Mouse (Mus musculus) stomach, embryonic 16.5 days (tissue): Measurements from ENCODE around the gene Gm10717. TPM values are rescaled to one million over a fixed set of nuclear protein-coding genes. Genes with fewer than 3 reads are reported as not detected.
"Not testable (repeated sequence)": the region's sequence is repeated elsewhere in the genome, so short reads cannot be mapped to it uniquely, and the experiment has no call there.

ENCODE experiments used
- ATAC-seq: fragments of 200-750 bp; cut with Nextera tagmentation; 2 replicates; pipeline ENCODE4 v1.8.0; 2017; ENCODE audit warnings: moderate number of reproducible peaks, moderate TSS enrichment; ENCODE audit not compliant: insufficient read depth, low FRiP score
- H3K27ac ChIP-seq: fragments of 300-500 bp; sonication (generic); 2 replicates; pipeline ENCODE4 v1.5.1; 2014; ENCODE audit warnings: low read length
- H3K27me3 ChIP-seq: fragments of 300-500 bp; sonication (generic); 2 replicates; pipeline ENCODE4 v1.6.1; 2014; ENCODE audit warnings: low read length, control low read depth, mixed read lengths; ENCODE audit not compliant: control insufficient read depth, insufficient read depth
- H3K36me3 ChIP-seq: fragments of 300-500 bp; sonication (generic); 2 replicates; pipeline ENCODE4 v1.6.1; 2014; ENCODE audit warnings: low read length; ENCODE audit not compliant: control insufficient read depth, insufficient read depth
- H3K4me1 ChIP-seq: fragments of 300-500 bp; sonication (generic); 2 replicates; pipeline ENCODE4 v1.6.1; 2014; ENCODE audit warnings: low read length, control low read depth, mixed read lengths; ENCODE audit not compliant: control insufficient read depth, insufficient read depth
- H3K4me2 ChIP-seq: fragments of 300-500 bp; sonication (generic); 2 replicates; pipeline ENCODE4 v1.6.1; 2014; ENCODE audit warnings: low read depth, low read length, mixed read lengths
- H3K4me3 ChIP-seq: fragments of 300-500 bp; sonication (generic); replicated peaks from 2 replicates; pipeline ENCODE4 v1.5.1; 2014; ENCODE audit warnings: mild to moderate bottlenecking, low read length
- H3K9ac ChIP-seq: fragments of 300-500 bp; sonication (generic); 2 replicates; pipeline ENCODE4 v1.6.1; 2014; ENCODE audit warnings: low read length
- H3K9me3 ChIP-seq: fragments of 300-500 bp; sonication (generic); replicated peaks from 2 replicates; pipeline ENCODE4 v1.6.1; 2016; ENCODE audit warnings: low read length, control low read depth; ENCODE audit not compliant: control insufficient read depth
- WGBS: fragments of 180-500 bp; shearing (Covaris S2); extraction: QIAGEN DNeasy Blood & Tissue Kit; methylation state at CpG from one replicate; pipeline ENCODE4 v1.1.7; 2014; 5-methylcytosine and 5-hydroxymethylcytosine counted together
- polyA plus RNA-seq: library from polyadenylated mRNA; unstranded; fragments of >200 nt; fragmentation: Nextera tagmentation; extraction: Ambion mirVana; gene quantifications from 2 replicates; pipeline ENCODE4 v1.2.1, GENCODE M21; 2015

Gm10717 gene
- polyA plus RNA-seq, 1 experiment from 2014 or later: not detected

DNA sequence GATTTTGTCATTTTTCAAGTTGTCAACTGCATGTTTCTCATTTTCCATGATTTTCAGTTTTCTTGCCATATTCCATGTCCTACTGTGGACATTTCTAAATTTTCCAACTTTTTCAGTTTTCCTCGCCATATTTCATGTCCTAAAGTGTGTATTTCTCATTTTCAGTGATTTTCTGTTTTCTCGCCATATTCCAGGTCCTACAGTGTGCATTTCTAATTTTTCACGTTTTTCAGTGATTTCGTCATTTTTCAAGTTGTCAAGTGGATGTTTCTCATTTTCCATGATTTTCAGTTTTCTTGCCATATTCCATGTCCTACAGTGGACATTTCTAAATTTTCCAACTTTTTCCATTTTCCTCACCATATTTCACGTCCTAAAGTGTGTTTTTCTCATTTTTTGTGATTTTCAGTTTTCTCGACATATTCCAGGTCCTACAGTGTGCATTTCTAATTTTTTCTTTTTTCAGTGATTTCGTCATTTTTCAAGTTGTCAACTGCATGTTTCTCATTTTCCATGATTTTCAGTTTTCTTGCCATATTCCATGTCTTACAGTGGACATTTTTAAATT, 13.1 kb upstream of the Gm10717 start:
- not testable (repeated sequence) for H3K4me2 ChIP-seq, H3K27me3 ChIP-seq, H3K27ac ChIP-seq, H3K4me1 ChIP-seq, H3K36me3 ChIP-seq, H3K9ac ChIP-seq, H3K9me3 ChIP-seq, H3K4me3 ChIP-seq, ATAC-seq
- WGBS: 79% methylated on average over 2 of the region's 7 CpGs

GRCm38 (mm10) chr9:3012733-3013279, 12.4 kb upstream of the Gm10717 start, which contains the start of gene Gm10721:
Gm10721 (plus strand) TSS chr9:3013140.
- peak; percentile 49 for ATAC-seq
- not testable (repeated sequence) for H3K9ac ChIP-seq, H3K9me3 ChIP-seq, H3K36me3 ChIP-seq, H3K4me1 ChIP-seq, H3K4me3 ChIP-seq, H3K4me2 ChIP-seq, H3K27me3 ChIP-seq, H3K27ac ChIP-seq
- WGBS: no CpG with 5 or more reads among the region's 11 CpGs

- H3K27me3 ChIP-seq, H3K27ac ChIP-seq, H3K4me3 ChIP-seq, H3K9ac ChIP-seq, H3K4me2 ChIP-seq, H3K36me3 ChIP-seq, H3K9me3 ChIP-seq, ATAC-seq, H3K4me1 ChIP-seq: not testable (repeated sequence)
- 58% methylated on average over 4 of the region's 9 CpGs for WGBS
Measured at GRCm38 (mm10) chr9:3015354-3015753, 9.9 kb upstream of the Gm10717 start, which contains the start of gene Gm10720. Gm10720 (plus strand) TSS chr9:3015654.

GRCm38 (mm10) chr9:3015896-3016295, 9.3 kb upstream of the Gm10717 start:
- not testable (repeated sequence) for H3K4me2 ChIP-seq, ATAC-seq, H3K36me3 ChIP-seq, H3K4me3 ChIP-seq, H3K27ac ChIP-seq, H3K9me3 ChIP-seq, H3K4me1 ChIP-seq, H3K27me3 ChIP-seq, H3K9ac ChIP-seq
- 77% methylated on average over 4 of the region's 6 CpGs for WGBS

GRCm38 (mm10) chr9:3017108-3017507, 8.1 kb upstream of the Gm10717 start, which contains the start of gene Gm10719:
Gm10719 (plus strand) TSS chr9:3017408.
- H3K27ac ChIP-seq, H3K27me3 ChIP-seq, H3K4me3 ChIP-seq, H3K9me3 ChIP-seq, H3K9ac ChIP-seq, H3K36me3 ChIP-seq, H3K4me1 ChIP-seq, H3K4me2 ChIP-seq, ATAC-seq: not testable (repeated sequence)
- no CpG with 5 or more reads among the region's 9 CpGs for WGBS

DNA sequence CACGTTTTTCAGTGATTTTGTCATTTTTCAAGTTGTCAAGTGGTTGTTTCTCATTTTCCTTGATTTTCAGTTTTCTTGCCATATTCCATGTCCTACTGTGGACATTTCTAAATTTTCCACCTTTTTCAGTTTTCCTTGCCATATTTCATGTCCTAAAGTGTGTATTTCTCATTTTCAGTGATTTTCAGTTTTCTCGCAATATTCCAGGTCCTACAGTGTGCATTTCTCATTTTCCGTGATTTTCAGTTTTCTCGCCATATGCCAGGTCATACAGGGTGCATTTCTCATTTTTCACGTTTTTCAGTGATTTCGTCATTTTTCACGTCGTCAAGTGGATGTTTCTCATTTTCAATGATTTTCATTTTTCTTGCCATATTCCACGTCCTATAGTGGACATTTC, 6.3 kb upstream of the Gm10717 start:
- not testable (repeated sequence) for H3K9ac ChIP-seq, H3K4me1 ChIP-seq, ATAC-seq, H3K27me3 ChIP-seq, H3K4me2 ChIP-seq, H3K9me3 ChIP-seq, H3K36me3 ChIP-seq, H3K4me3 ChIP-seq, H3K27ac ChIP-seq
- WGBS: 72% methylated on average over 9 of the region's 9 CpGs

DNA sequence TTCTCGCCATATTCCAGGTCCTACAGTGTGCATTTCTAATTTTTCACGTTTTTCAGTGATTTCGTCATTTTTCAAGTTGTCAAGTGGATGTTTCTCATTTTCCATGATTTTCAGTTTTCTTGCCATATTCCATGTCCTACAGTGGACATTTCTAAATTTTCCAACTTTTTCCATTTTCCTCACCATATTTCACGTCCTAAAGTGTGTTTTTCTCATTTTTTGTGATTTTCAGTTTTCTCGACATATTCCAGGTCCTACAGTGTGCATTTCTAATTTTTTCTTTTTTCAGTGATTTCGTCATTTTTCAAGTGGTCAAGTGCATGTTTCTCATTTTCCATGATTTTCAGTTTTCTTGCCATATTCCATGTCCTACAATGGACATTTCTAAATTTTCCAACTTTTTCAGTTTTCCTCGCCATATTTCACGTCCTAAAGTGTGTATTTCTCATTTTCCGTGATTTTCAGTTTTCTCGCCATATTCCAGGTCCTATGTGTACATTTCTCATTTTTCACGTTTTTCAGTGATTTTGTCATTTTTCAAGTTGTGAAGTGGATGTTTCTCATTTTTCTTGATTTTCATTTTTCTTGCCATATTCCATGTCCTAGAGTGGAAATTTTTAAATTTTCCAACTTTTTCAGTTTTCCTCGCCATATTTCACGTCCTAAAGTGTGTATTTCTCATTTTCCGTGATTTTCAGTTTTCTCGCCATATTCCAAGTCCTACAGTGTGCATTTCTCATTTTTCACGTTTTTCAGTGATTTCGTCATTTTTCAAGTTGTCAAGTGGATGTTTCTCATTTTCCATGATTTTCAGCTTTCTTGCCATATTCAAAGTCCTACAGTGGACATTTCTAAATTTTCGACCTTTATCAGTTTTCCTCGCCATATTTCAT, 5.1 kb upstream of the Gm10717 start:
- H3K4me1 ChIP-seq, H3K27me3 ChIP-seq, H3K9ac ChIP-seq, H3K27ac ChIP-seq, H3K4me2 ChIP-seq, H3K4me3 ChIP-seq, H3K36me3 ChIP-seq, H3K9me3 ChIP-seq: not testable (repeated sequence)
- WGBS: 76% methylated on average over 11 of the region's 19 CpGs
- peak; percentile 56 for ATAC-seq

- not testable (repeated sequence) for H3K27ac ChIP-seq, H3K9me3 ChIP-seq, H3K4me1 ChIP-seq, H3K9ac ChIP-seq, H3K4me3 ChIP-seq, H3K27me3 ChIP-seq, H3K36me3 ChIP-seq, H3K4me2 ChIP-seq, ATAC-seq
- 69% methylated on average over 9 of the region's 13 CpGs for WGBS
Measured at GRCm38 (mm10) chr9:3022316-3023008, 2.8 kb upstream of the Gm10717 start.
